Mouse (Mus musculus): ENCODE results near the gene Nusap1. TPM values are rescaled to one million over a fixed set of nuclear protein-coding genes. Genes with fewer than 3 reads are reported as not detected.
A peak's percentile ranks its signal among the peaks of the same experiment; 100 is the strongest.
"Not testable (repeated sequence)": the region's sequence is repeated elsewhere in the genome, so short reads cannot be mapped to it uniquely, and the experiment has no call there.

Gene Nusap1
- total RNA-seq (2021): under 1 TPM; 0.11 to 0.28 TPM
- long read RNA-seq, experiment 1, partial matches to known transcripts: 0 of 2 reads
- long read RNA-seq, experiment 1, other reads (novel, unspliced or antisense): 2 of 2 reads
- long read RNA-seq, experiment 2: 0 reads

DNA sequence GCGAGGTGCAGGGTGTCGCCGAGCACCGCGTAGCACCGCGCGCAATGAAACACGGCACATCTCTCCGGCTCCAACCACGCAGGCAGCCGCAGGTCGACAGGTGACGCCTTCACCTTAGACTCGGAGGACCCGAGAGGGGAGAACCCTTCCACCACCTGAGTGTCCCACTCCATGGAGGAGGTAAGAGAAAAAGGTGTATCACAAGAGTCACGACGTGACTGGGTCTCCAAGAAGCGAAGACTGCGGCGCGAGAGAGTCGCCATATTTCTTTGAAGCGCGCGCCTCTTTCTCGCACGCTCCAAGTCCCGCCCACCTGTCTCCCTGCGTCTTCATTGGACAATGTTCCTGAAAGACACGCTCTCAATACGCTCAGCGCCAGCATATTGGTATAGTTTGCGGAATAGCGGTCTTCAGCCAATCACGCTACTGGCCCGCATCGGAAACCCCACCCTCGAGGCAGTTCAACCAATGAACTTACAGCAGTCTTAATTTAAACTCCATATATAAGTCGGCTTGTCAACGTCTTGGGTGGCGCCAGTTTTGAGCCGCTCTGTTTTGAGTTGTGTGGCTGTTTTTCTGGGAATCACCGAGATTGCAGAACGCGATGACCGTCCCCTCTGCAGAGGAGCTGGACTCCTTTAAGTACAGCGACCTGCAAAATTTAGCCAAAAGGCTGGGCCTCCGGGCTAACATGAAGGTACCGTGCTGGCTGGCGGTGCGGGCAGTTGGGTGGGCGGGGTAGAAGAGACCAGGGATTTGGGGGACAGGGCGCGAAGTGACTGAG is at the start of gene Nusap1, which contains the start of gene Oip5:
TSS of gene Nusap1 (plus strand) at position 100 of the 784 bp plus-strand sequence.
TSS of gene Oip5 (minus strand) at position 271 of the 784 bp plus-strand sequence.
- DNase-seq: peak; percentile 93
- intact Hi-C loops (cut with DNase I): no loop called here
- no peak for TF ChIP-seq CTCF (IDR thresholded peaks at IDR 0.05)
- Histone ChIP-seq H3K27ac (peak within 1 kb of the TSS; percentile 56; the same call in 1 of the 2 replicates), H3K4me3 (peak within 1 kb of the TSS; percentile 79)

DNA sequence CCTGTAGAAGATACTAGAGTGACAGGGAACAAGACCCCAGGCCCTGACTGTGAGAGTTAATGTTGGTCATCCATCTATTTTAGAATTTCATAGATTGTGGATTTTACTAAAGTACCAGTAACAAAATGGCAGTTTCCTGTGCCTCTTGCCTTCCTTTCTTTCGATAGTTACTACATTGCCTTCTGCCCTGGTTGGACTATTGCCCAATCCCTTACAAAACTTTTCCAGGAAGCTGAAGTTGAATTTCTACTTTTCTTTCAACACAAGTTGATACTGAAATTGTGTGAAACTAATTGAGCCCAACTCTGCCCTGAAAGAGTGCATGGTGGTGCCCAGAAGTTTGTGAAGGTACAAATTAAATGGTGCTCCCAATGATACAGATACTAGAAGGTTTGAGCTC is 45.6 kb upstream of the Nusap1 start:
- no peak overlapping the region for H3K4me3 ChIP-seq
- no peak for DNase-seq
- H3K27ac ChIP-seq: no peak overlapping the region
- TF ChIP-seq CTCF (IDR thresholded peaks at IDR 0.05): no peak
- intact Hi-C loops (cut with DNase I): no loop called here

GRCm38 (mm10) chr2:119581571-119581970 is 36.5 kb upstream of the Nusap1 start:
- DNase-seq: no peak
- TF ChIP-seq CTCF (IDR thresholded peaks at IDR 0.05): no peak
- intact Hi-C loops (cut with DNase I): no loop called here
- Histone ChIP-seq H3K4me3 (no peak overlapping the region), H3K27ac (no peak overlapping the region)

GRCm38 (mm10) chr2:119583439-119583838 is 34.7 kb upstream of the Nusap1 start:
- no peak for TF ChIP-seq CTCF (IDR thresholded peaks at IDR 0.05)
- Histone ChIP-seq H3K27ac (no peak overlapping the region), H3K4me3 (no peak overlapping the region)
- no peak for DNase-seq
- intact Hi-C loops (cut with DNase I): no loop called here

GRCm38 (mm10) chr2:119584282-119584681 is 33.8 kb upstream of the Nusap1 start:
- TF ChIP-seq CTCF (IDR thresholded peaks at IDR 0.05): no peak
- no peak overlapping the region for H3K27ac ChIP-seq
- DNase-seq: no peak
- no peak overlapping the region for H3K4me3 ChIP-seq
- intact Hi-C loops (cut with DNase I): no loop called here

- no peak overlapping the region for H3K27ac ChIP-seq
- intact Hi-C loops (cut with DNase I): no loop called here
- no peak overlapping the region for H3K4me3 ChIP-seq
- peak; percentile 75 for DNase-seq
- peak; percentile 87 for TF ChIP-seq CTCF (IDR thresholded peaks at IDR 0.05)
These were observed 30.7 kb upstream of the Nusap1 start for GRCm38 (mm10) chr2:119587383-119587782.

DNA sequence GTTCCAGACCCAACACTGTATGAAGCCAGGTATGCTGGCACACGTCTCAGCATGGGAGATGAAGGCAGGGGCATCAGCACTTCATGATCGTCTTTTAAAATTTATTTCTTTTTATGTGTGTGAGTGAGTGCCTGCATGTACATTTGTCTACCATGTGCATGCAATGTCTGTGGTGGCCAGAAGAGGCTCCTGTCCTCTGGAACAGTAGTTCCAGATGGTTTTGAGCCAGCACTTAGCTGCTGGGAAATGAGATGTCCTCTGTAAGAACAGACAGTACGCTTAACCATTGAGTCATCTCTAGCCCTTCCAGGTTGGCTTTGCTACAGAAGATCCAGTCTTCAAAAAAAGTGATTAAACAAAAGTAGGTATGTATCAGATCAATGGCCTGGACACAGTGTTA is 26.9 kb upstream of the Nusap1 start:
- H3K4me3 ChIP-seq: no peak overlapping the region
- intact Hi-C loops (cut with DNase I): loop anchor here (5.0 kb wide), 1 partner anchor 114 kb away; the partner anchor contains the start of gene Ino80
- TF ChIP-seq CTCF (IDR thresholded peaks at IDR 0.05): no peak
- DNase-seq: no peak
- no peak overlapping the region for H3K27ac ChIP-seq

GRCm38 (mm10) chr2:119593765-119594112 is 24.4 kb upstream of the Nusap1 start:
- intact Hi-C loops (cut with DNase I): loop anchor here (2.0 to 5.0 kb wide), 2 partner anchors 47 to 116 kb away; partner anchors contain the start of genes Chp1, Exd1 and Ino80
- no peak for TF ChIP-seq CTCF (IDR thresholded peaks at IDR 0.05)
- peak overlapping the region; percentile 90 for H3K4me3 ChIP-seq
- peak overlapping the region; percentile 98 for H3K27ac ChIP-seq
- DNase-seq: no peak

GRCm38 (mm10) chr2:119594113-119594981 is 23.8 kb upstream of the Nusap1 start:
- DNase-seq: peak; percentile 97
- intact Hi-C loops (cut with DNase I): loop anchor here (2.0 to 5.0 kb wide), 2 partner anchors 48 to 117 kb away; partner anchors contain the start of genes Chp1, Exd1 and Ino80

GRCm38 (mm10) chr2:119595308-119595707 is 22.8 kb upstream of the Nusap1 start:
- H3K27ac ChIP-seq: peak overlapping the region; percentile 98
- intact Hi-C loops (cut with DNase I): loop anchor here (2.0 kb wide), 1 partner anchor 49 kb away; the partner anchor contains the start of genes Chp1 and Exd1
- H3K4me3 ChIP-seq: peak overlapping the region; percentile 90
- DNase-seq: no peak
- no peak for TF ChIP-seq CTCF (IDR thresholded peaks at IDR 0.05)

More at GRCm38 (mm10) chr2:119594113-119594981, 23.8 kb upstream of the Nusap1 start:
- H3K4me3 ChIP-seq: peak overlapping the region; percentile 90
- H3K27ac ChIP-seq: peak overlapping the region; percentile 98
- TF ChIP-seq CTCF (IDR thresholded peaks at IDR 0.05): 0 out of 2 replicates have a peak, but pooled peaks have one; percentile 6

DNA sequence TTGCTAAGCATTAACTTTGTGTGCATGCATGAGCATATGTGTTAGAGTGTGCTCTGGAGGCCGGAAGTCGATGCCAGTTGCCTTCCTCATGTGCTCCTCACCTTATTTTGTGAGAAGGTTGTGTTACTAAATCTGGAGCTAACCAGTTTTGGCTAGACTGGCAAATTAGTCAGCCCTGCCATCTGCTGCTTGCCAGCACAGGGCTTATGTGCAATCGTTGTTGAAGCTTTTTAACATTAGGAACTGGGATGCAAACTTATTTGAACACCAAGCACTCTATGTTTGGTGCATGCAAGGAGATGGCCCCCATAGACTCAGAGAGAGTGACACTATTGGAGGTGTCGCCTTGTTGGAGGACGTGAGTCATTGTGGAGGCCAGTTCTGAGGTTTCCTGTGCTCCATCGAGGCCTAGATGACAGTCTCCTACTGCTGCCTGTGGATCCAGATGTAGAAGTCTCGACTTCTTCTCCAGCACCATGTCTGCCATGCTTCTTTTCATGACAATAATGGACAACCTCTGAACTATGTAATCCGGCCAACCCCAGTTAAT is 21.2 kb upstream of the Nusap1 start:
- intact Hi-C loops (cut with DNase I): no loop called here

DNA sequence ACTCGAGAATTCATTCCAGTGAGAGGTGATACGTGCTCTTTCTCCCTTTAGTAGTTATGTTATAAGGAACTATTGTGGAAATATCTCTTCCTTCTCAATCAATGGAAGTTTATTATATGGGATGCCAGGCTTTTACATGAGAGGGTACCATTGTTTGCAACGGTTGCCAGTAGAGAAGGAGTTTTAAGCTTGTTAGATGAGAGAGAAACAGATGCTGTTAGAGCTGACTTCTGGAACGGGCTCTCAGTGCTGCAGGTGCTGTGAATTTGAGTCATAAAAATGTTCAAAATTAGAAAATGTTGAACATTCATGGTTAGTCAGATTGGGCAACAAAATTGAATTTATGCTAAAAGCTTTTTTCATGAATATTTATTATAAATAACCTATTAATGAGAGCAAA is 17.1 kb upstream of the Nusap1 start:
- TF ChIP-seq CTCF (IDR thresholded peaks at IDR 0.05): no peak
- no peak overlapping the region for H3K4me3 ChIP-seq
- DNase-seq: no peak
- H3K27ac ChIP-seq: no peak overlapping the region
- intact Hi-C loops (cut with DNase I): no loop called here

More for the DNA sequence above, 21.2 kb upstream of the Nusap1 start:
- TF ChIP-seq CTCF (IDR thresholded peaks at IDR 0.05): no peak
- H3K27ac ChIP-seq: peak overlapping the region; percentile 98; the same call in 1 of the 2 replicates
- peak overlapping the region; percentile 90 for H3K4me3 ChIP-seq
- no peak for DNase-seq

DNA sequence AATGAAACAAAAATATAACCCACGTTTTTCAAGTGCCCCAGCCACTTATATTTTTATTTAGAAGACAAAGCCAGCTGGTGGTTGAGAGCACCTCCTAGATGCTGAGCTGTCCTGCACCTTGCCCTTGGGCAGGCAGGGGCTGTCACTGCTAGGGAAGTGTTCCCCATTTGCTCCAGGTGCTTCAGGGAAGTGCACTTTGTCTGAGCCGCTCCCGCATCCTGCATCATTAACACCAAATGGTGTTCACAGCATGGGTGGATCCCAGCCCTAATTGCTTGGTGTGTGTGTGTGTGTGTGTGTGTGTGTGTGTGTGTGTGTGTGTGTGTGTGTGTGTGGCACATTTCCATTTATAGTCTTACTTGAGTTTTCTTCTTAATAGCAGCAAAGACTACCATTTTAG is 16.5 kb upstream of the Nusap1 start:
- H3K4me3 ChIP-seq; DNase-seq; intact Hi-C loops (cut with DNase I): not testable (repeated sequence)

More for the DNA sequence above, 16.5 kb upstream of the Nusap1 start:
- not testable (repeated sequence) for H3K27ac ChIP-seq

Measured in gastrocnemius, adult 2 months (tissue).